Mouse (Mus musculus) left cerebral cortex, postnatal 36 days (tissue): ENCODE data around the gene Pik3r2. TPM values are rescaled to one million over a fixed set of nuclear protein-coding genes. Genes with fewer than 3 reads are reported as not detected.
A peak's percentile ranks its signal among the peaks of the same experiment; 100 is the strongest.

Experiments
- DNase-seq, 2 experiments: peaks; one replicate each; pipeline ENCODE4 v3.0.0; 2021 to 2022; ENCODE audit warnings: low spot score in 2 of 2, mixed read lengths in 1 of 2
- intact Hi-C: fragments of 180-260 bp; cut with DNase I; formaldehyde crosslinking; loops from one replicate; pipeline ENCODE4 v1.15.1; 2025
- total RNA-seq, 2 experiments: library from RNA; stranded (reverse); gene quantifications; 2 replicates each; pipeline ENCODE4 v1.2.3; 2021

The Pik3r2 gene
- total RNA-seq, 2 experiments from 2014 or later: 152 to 164 TPM

GRCm38 (mm10) chr8:70749097-70749674 is 27.3 kb downstream of the Pik3r2 start:
- DNase-seq: peak in 1 of 2 experiments; percentile 3
- intact Hi-C loops: no loop called here

DNA sequence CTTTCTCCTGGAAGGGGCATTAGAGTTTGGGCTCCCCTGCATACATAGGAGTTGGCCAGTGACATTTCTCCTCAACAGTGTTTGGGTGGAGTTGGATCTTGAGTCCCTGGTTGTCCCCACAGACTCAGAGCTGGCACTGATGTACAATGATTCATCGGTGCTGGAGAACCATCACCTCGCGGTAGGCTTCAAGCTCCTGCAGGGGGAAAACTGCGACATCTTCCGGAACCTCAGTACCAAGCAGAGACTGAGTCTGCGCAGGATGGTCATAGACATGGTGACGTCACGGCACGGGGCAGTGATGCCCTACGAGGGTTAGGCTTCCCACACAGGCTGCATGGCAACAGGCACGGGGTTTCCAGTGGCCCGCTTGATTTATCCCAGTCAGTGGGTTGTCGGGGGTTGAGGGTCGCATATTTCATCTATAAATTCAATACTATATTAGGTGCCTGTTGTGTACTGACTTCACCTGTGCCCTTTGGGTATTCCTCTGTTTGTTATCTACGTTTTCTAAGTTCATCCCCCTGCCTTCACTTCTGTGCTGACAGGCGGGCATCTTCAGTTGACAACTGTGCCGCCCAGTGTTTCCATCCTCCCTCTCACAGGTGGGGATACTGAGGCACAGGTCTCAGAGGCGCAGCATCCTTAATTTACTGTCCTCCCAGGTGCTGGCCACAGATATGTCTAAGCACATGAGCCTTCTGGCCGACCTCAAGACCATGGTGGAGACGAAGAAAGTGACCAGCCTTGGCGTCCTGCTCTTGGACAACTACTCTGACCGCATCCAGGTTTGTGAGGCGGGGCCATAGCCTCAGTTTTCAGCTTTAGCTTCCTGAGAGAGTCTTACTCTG is 28.0 kb downstream of the Pik3r2 start:
- no peak for DNase-seq
- intact Hi-C loops: no loop called here

DNA sequence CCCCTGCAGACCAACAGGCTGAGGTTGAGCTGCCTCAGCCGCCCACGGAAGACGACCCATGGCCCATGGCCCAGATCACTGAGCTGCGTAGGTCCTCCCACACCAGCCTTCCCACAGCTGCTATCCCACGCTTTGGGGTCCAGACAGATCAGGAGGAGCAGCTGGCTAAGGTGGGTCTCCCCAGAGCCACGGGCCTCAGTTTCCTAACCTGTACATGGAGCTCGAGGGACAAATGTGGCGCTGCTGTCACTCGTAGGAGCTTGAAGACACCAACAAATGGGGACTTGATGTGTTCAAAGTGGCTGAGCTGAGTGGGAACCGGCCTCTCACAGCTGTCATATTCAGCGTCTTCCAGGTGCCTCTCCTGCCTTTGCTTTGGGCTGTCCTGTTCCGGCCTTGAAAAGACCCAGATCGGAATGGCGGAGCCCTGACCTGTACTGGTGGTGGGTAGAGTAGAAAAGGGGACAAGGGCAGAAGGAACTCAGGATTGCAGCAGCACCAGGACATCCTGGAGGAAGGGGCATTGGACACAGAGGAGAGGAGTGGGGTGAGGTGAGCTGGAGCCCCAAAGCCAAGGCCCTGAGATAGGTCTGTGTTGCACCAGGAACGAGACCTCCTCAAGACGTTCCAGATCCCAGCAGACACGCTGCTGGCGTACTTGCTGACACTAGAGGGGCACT is 29.2 kb downstream of the Pik3r2 start:
- no peak for DNase-seq
- intact Hi-C loops: no loop called here

DNA sequence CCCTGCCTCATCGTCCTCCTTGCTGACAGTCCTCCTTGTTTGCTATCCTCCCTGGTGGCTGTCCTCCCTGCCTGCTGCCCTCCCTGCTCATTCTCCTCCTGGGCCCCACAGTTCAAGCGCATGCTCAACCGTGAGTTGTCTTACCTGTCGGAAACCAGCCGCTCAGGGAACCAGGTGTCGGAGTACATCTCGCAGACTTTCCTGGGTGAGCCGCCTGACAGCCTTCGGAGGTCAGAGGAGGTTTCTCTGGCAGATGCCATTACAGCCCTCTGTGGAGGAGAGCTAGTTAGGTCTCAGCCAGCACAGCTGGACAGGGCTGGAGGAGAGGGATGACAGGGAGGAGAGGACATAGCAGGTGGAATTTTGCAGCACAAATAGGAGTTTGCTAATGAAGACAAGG is 29.8 kb downstream of the Pik3r2 start:
- intact Hi-C loops: no loop called here
- no peak for DNase-seq

GRCm38 (mm10) chr8:70745691-70746220 is 30.8 kb downstream of the Pik3r2 start:
- intact Hi-C loops: no loop called here
- DNase-seq: no peak

GRCm38 (mm10) chr8:70744806-70745205 is 31.7 kb downstream of the Pik3r2 start:
- DNase-seq: no peak
- intact Hi-C loops: no loop called here

DNA sequence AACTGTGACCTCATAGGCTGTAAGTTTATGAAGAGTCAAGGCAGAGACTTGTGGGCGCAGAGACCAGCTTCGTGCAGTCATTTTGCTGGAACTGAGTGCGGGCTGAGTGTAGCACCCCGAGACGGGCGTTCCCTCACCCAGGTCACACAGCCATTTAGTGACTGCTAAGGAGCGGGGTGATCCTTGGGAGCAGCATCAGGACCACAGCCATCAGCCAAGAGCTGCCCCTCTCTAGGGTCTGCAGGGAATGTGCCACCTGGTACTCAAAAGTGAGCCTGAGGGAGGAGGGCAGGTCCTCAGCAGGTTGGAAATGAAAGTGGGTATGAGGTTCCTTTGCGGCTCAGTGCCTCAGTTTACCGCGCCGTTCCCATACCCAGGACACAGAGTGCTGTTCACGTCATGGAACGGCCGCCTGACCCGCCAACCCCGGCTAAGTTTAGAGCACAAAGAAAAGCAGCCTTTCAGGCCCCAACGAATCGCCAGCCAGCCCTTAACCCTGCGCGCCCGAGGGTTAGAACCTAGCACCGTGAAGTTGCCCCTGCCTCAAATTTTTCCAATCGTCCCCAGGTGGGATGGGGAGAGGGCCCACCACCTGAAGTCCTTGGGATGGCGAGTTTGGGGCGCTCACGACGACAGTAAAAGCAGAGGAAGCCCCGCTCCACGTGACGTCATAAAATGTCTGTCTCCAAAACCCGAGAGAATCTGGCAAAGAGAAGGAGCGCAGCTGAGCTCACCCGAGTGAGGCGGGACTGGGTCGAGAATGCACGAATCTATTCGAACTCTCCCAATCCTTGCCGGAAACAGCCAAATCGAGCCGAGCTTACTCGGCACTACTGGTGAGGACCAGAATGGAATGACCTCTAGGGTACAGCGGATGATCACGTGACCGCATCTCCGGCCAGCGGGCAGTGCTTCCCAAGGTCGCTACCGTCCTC is 32.6 kb downstream of the Pik3r2 start:
- intact Hi-C loops: no loop called here
- DNase-seq: no peak

GRCm38 (mm10) chr8:70742981-70743655 is 33.4 kb downstream of the Pik3r2 start:
- intact Hi-C loops: no loop called here
- DNase-seq: no peak

GRCm38 (mm10) chr8:70742176-70742575 is 34.3 kb downstream of the Pik3r2 start:
- intact Hi-C loops: no loop called here
- DNase-seq: no peak

DNA sequence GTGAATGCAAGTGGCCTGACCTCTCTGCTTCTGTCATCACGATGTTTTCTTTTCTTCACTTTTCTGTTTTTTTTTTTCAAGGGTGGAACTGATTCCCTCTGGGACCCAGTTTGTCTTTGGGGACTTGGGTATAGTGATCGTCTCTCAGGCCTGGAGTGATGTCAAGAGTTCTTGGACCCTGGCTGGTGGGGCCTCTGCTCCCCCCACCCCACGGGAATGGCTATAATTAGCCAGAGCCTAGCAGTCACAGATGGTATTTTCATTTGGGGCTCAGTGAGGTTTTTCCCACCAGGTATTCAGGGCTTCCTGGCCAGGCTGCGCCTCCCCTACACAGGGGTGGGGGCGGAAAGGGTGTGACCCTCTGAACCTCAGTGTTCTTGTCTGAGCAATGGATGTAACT is 34.9 kb downstream of the Pik3r2 start:
- DNase-seq: no peak
- intact Hi-C loops: no loop called here

DNA sequence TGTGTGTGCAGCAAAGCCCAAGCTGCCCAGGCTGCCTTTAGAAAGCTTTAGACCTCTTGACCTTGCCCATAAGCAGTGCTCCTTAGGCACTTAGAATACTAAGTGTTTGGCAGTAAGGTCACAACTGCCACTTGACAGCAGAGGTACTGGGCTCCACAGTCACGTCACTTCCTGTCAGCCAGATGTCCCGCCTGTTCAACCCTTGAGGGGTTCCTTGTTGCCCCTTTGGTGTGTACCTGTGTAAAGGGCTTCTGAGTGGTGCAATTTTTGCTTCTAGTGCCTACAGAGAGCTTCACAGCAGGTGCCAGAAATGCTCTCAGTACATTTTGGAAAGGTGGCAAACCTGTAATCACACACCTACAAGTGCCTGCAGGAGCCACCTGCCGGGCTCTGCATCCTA is 38.3 kb downstream of the Pik3r2 start:
- no peak for DNase-seq
- intact Hi-C loops: no loop called here

DNA sequence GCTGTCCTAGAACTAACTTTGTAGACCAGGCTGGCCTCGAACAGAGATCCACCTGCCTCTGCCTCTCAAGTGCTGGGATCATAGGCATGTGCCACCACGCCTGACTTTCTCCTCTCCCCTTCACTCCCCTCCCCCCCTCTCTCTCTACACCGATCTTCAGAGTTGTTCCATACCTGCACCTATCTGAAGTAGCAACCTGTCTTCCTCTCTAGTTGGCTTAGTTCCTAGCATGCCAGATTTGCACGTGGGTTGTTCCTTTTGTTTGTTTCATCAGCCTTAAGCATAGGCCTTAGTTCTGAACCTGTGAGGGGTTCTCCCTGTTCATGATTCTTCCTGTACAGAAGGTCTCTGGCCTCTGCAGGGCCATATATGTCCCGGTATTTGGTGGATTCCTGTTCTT is 38.8 kb downstream of the Pik3r2 start:
- intact Hi-C loops: no loop called here
- no peak for DNase-seq

GRCm38 (mm10) chr8:70730956-70731355 is 45.6 kb downstream of the Pik3r2 start:
- intact Hi-C loops: no loop called here
- DNase-seq: no peak

GRCm38 (mm10) chr8:70729808-70730475 is 46.6 kb downstream of the Pik3r2 start:
- no peak for DNase-seq
- intact Hi-C loops: no loop called here

DNA sequence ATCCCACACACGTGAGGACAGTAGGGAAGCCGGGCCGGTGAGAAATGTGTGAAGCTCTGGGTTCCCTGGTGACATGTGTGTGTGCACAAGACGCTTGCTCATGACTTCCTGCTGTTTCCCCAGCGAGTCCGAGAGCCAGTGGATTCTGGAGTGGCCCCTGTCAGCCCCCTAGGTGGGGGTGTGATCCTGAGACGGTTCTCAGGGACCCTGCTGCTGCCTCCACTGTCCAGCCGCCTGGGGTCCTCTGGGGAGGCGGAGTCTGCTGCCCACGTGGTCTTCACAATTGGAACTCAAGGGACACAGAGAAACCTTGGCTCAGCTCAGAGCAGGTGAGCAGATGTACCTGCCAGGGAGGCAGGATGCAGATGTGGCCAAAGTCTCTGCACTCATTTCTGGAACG is 49.8 kb downstream of the Pik3r2 start:
- intact Hi-C loops: no loop called here
- DNase-seq: no peak

DNA sequence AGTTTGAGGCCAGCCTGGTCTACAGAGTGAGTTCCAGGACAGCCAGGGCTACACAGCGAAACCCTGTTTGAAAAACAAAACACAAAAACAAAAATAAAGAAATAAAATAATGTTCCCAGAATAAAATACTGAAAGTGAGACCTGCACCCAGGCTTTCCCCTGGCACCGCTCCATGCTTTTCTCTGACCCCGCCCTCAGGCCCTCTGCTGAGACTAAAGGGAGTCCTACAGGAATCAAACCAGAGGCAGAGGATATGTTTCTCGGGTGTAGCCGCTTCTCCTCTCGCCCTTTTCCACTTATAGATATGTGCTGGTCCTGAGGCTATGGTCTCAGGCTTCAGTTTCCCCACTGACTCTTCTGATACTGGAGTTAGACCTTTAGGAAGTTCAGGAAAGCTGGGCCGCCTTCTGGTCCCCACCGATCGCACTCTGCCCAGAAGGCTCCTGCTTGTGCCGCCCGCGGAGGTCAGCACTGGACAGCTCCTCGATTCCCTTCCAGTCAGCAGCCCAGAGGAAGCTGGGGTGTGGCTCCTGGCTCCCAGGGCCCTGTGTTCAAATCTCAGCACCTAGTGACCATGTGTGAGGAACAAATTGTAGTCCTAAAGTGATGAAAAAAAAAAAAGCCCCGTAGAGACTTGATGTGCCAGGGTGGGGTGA is 50.6 kb downstream of the Pik3r2 start:
- intact Hi-C loops: no loop called here
- no peak for DNase-seq

DNA sequence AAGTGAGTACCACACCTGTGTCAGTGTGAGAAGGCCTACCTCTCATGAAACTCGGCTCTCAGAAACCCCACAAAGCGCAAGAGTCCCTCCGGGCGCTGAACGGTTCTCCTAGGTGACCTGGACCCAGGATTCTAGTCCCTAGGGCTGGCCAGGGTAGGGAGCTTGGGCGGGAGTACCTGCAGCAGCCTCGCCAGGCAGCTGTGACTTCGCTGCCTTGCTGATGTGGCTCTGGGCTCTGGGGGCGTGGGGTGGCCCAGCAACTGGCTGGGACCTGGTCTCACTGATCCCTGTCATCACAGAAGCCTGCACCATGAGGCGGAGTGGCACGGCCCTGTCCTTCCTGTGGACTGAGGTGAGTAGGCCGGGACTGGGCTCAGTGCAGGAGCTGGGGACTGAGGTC is 52.3 kb downstream of the Pik3r2 start:
- DNase-seq: no peak
- intact Hi-C loops: no loop called here
